Mouse (Mus musculus): Measurements from ENCODE around the gene Ndufa6. TPM values are rescaled to one million over a fixed set of nuclear protein-coding genes. Genes with fewer than 3 reads are reported as not detected.

Gene Ndufa6
- total RNA-seq, 4 experiments from 2014 or later = 177 to 207 (median 191) TPM

- DNase-seq (ENCODE audit: low spot score in 2 of 2) = no peak
Observed at GRCm38 (mm10) chr15:82341675-82342542, 12.2 kb downstream of the Ndufa6 start.

GRCm38 (mm10) chr15:82341036-82341501 lies 13.1 kb downstream of the Ndufa6 start:
- DNase-seq (ENCODE audit: low spot score in 2 of 2) = no peak

- no peak for DNase-seq (ENCODE audit: low spot score in 2 of 2)
Observed at GRCm38 (mm10) chr15:82340414-82341035, 13.6 kb downstream of the Ndufa6 start.

GRCm38 (mm10) chr15:82339634-82340254 lies 14.4 kb downstream of the Ndufa6 start:
- DNase-seq (ENCODE audit: low spot score in 2 of 2) = no peak

- DNase-seq (ENCODE audit: low spot score in 2 of 2) = no peak
Observed at GRCm38 (mm10) chr15:82339150-82339549, 15.0 kb downstream of the Ndufa6 start.

GRCm38 (mm10) chr15:82338593-82339112 lies 15.5 kb downstream of the Ndufa6 start, which contains the start of the genes Naga, Pheta2 and Smdt1:
Gene Naga (minus strand): TSS chr15:82338925.
Gene Pheta2 (plus strand): TSS chr15:82338942.
Gene Smdt1 (plus strand): TSS chr15:82338959.
- peak; percentile 90 to 92 for DNase-seq (ENCODE audit: low spot score in 2 of 2)

- no peak for DNase-seq (ENCODE audit: low spot score in 2 of 2)
Observed at GRCm38 (mm10) chr15:82337875-82338274, 16.2 kb downstream of the Ndufa6 start.

- no peak for DNase-seq (ENCODE audit: low spot score in 2 of 2)
Observed at GRCm38 (mm10) chr15:82336629-82337028, 17.5 kb downstream of the Ndufa6 start.

GRCm38 (mm10) chr15:82335194-82335593 lies 18.9 kb downstream of the Ndufa6 start:
- no peak for DNase-seq (ENCODE audit: low spot score in 2 of 2)

GRCm38 (mm10) chr15:82325382-82325781 lies 28.7 kb downstream of the Ndufa6 start:
- DNase-seq (ENCODE audit: low spot score in 2 of 2) = no peak

GRCm38 (mm10) chr15:82322195-82322594 lies 31.9 kb downstream of the Ndufa6 start:
- DNase-seq (ENCODE audit: low spot score in 2 of 2) = no peak

- DNase-seq (ENCODE audit: low spot score in 2 of 2) = no peak
Observed at GRCm38 (mm10) chr15:82319613-82320012, 34.5 kb downstream of the Ndufa6 start.

- DNase-seq (ENCODE audit: low spot score in 2 of 2) = no peak
Observed at GRCm38 (mm10) chr15:82317839-82318238, 36.3 kb downstream of the Ndufa6 start.

- DNase-seq (ENCODE audit: low spot score in 2 of 2) = no peak
Observed at GRCm38 (mm10) chr15:82308416-82308815, 45.7 kb downstream of the Ndufa6 start.

- no peak for DNase-seq (ENCODE audit: low spot score in 2 of 2)
Observed at GRCm38 (mm10) chr15:82307107-82307506, 47.0 kb downstream of the Ndufa6 start.

Small RNA genes lying within 50 kb of the gene (microRNA-seq; reads per million reads assigned to microRNA genes)
- gene Mir7684 = 0 reads per million in 2 experiments

Other genes with a start within 250 kb of the Ndufa6 start
- gene Ccdc134, start 226.4 kb downstream of the Ndufa6 start, total RNA-seq (2022) = 10 to 100 TPM; 10.4 to 14.3 (median 13.0) TPM
- gene Srebf2, start 207.1 kb downstream of the Ndufa6 start, total RNA-seq (2022) = 100 to 1,000 TPM; 175 to 214 (median 189) TPM
- gene Shisa8, start 141.5 kb downstream of the Ndufa6 start, total RNA-seq (2022) = 1 to 10 TPM; 1.6 to 3.5 (median 2.0) TPM
- gene Tnfrsf13c, start 130.0 kb downstream of the Ndufa6 start, total RNA-seq (2022) = under 1 TPM in 2 of 4 experiments, not detected in 2; 0.69 to 0.80 TPM
- 1 to 10 TPM; 2.6 to 4.8 (median 4.4) TPM for gene Cenpm, start 109.6 kb downstream of the Ndufa6 start, total RNA-seq (2022)
- 100 to 1,000 TPM in 3 of 4 experiments, 10 to 100 TPM in 1; 91.7 to 112 (median 104) TPM for gene 1500009C09Rik, start 101.9 kb downstream of the Ndufa6 start, total RNA-seq (2022)
- gene Sept3, start 79.4 kb downstream of the Ndufa6 start, total RNA-seq (2022) = 100 to 1,000 TPM; 583 to 608 (median 584) TPM
- not detected for gene Wbp2nl, start 55.4 kb downstream of the Ndufa6 start, total RNA-seq (2022)
- 10 to 100 TPM; 33.0 to 56.7 (median 43.1) TPM for gene Naga, start 15.4 kb downstream of the Ndufa6 start, total RNA-seq (2022)
- 1 to 10 TPM in 1 of 4 experiments, under 1 TPM in 3; 0.22 to 1.2 (median 0.32) TPM for gene Pheta2, start 15.4 kb downstream of the Ndufa6 start, total RNA-seq (2022)
- 100 to 1,000 TPM; 123 to 145 (median 138) TPM for gene Smdt1, start 15.4 kb downstream of the Ndufa6 start, total RNA-seq (2022)
- 10 to 100 TPM; 46.4 to 55.0 (median 53.4) TPM for gene Cyp2d22, start 25.9 kb upstream of the Ndufa6 start, total RNA-seq (2022)
- under 1 TPM in 1 of 4 experiments, not detected in 3; 0.45 TPM for gene Cyp2d11, start 39.7 kb upstream of the Ndufa6 start, total RNA-seq (2022)
- gene Cyp2d10, start 52.9 kb upstream of the Ndufa6 start, total RNA-seq (2022) = 1 to 10 TPM in 2 of 4 experiments, under 1 TPM in 1, not detected in 1; 0.41 to 1.2 (median 1.0) TPM
- gene Cyp2d9, start 79.1 kb upstream of the Ndufa6 start, total RNA-seq (2022) = under 1 TPM in 1 of 4 experiments, not detected in 3; 0.29 TPM
- gene Cyp2d12, start 200.8 kb upstream of the Ndufa6 start, total RNA-seq (2022) = not detected

All from layer of hippocampus, adult 8-10 months (tissue).